Mouse (Mus musculus) MEL-GATA-1-ER (cell line): Measurements from ENCODE around the gene Rccd1.

Experiments
- DNase-seq: peaks from one replicate; pipeline ENCODE4 v3.0.0-alpha.2; 2012; ENCODE audit warnings: low read depth; ENCODE audit errors: extremely low read depth

Gene Rccd1

DNA sequence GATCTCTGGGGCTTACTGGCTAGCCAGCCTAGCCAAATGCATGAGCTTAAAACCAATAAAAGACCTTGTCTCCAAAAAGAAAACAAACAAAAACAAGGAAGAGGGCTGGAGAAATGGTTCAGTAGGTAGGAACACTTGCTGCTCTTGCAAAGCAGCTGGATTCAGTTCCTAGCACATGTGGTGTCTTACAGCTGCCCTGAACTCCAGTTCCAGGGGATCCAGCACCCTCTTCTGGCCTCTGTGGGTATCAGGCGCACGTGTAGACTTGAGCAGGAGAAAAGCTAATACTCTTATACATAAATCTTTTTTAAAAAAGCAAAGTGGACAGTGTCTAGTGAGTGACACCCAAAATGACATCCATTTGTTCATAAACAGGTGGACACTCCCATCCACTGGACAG, 22.7 kb downstream of the Rccd1 start:
- DNase-seq, result no peak

- no peak for DNase-seq
These were observed 24.7 kb downstream of the Rccd1 start for GRCm38 (mm10) chr7:80299568-80299967.

DNA sequence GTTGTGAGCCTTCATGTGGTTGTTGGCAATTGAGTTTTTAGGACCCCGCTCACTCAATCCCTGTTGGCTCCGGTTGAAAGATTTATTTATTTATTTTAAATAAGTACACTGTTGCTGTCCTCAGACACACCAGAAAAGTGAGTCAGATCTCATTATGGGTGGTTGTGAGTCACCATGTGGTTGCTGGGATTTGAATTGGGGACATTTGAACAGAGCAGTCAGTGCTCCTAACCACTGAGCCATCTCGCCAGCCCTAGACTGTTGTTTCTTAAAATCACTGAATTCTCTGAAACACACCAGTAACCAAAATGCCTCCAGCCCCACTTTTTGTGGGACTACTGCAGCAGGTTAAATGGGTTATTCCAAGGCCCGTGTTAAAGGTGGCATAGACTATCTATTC, 25.5 kb downstream of the Rccd1 start:
- no peak for DNase-seq

DNA sequence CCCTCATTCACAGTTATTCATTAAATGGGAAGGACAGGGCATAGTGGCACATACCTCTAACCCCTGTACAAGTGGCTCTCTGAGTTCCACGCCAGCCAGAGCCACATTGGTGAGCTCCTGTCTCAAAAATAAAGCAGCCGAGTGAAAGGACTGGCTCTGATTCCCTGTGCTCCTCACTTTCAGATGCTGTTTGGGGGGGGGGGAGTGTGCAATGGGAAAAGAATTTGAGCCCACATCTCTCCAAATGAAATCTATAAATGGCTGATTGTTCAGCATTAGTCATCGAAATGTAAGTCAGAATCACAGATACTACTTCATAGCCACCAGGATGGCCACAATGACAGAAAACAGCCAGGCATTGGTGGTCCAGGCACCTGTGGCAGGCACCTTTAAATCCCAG, 27.2 kb downstream of the Rccd1 start:
- no peak for DNase-seq

GRCm38 (mm10) chr7:80296462-80296861, 27.8 kb downstream of the Rccd1 start:
- no peak for DNase-seq

GRCm38 (mm10) chr7:80294764-80295648, 29.2 kb downstream of the Rccd1 start:
- DNase-seq, result peak; percentile 41

DNA sequence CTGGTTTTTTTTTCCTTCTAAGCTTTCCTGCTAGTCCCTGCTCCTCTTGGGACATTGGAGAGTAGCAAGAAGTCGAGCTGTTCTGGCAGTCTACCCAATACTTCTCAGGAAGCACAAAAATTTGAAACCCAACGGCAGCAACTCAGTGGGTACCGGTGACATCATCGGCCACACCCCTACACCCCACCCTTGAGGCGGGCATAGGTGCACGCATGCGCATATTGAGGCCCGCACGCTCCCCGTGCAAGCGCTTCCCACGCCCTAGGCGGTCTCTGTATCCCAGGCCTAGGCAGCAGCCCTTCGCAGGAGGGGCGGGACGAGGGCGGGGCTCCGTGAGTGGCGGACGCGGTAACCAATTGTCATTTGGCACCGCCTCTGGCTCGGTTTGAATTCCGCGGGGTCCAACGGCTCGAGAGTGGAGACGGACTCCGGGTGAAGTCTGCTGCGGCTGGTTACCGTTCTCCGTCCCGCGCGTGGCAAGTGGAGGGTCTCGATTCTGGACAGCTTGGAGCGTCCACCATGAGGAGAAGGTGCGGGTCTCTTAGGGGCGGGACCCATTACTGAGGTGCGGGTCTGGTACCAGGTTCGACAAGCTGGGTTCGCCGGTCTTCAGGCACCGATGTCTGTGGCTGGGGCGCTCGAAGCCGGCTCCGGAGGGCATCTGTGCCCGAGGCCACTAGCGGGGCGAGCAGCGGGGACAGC, 30.0 kb downstream of the Rccd1 start, which contains the start of gene Prc1:
Gene Prc1 (plus strand): TSS at position 389 of the 702 bp plus-strand sequence.
- DNase-seq, result peak; percentile 92

DNA sequence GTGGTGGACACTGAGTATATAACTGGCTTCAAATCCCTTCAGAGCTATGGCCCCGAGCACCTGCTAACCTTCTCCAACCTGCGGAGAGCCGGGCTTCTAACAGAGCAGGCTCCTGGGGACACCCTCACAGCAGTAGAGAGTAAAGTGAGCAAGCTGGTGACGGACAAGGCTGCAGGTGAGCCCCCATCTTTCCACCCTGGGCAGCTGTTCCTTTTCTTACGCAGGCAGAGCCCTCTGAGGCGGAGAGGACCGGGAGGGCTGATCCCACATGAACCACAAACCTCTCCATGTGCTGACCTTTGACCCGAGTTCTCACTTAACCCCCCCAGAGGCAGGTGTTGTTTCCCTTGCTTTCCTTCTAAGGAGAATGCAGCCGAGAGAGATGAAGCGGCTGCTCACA, 36.5 kb downstream of the Rccd1 start:
- DNase-seq, result no peak

GRCm38 (mm10) chr7:80285725-80286124, 38.5 kb downstream of the Rccd1 start:
- no peak for DNase-seq

- no peak for DNase-seq
These were observed 39.9 kb downstream of the Rccd1 start for GRCm38 (mm10) chr7:80284391-80284790.

DNA sequence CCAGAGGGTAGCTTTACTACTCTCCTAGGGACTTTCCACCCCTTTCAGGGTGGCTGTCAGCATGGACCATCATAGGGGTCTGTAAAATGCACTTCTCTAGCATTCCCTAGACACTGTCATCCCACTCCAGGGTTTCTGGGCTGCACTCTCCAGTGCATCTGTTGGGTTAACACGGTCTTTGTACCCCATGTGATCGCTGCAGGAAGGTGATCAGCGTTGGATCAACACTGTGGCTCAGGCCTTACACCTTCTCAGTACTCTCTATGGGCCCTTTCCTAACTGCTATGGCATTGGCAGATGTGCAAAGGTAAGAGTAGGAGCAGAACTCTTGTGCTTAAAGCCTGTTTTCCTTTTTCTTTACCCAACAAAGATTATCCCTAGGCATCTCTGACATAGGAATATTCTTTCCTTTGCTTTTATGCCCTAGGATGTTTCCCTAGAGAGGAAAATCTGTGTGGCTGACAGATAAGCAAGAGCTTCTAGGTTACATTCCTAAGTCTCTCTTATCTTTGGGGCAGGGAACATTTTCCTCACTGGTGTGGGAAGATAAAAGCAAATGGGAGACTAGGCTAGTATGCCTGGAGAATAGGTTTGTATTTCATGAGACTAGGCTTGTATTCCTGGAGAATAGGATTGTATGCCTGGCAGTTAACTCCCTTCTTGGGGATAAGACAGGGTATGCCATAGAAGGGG, 40.9 kb downstream of the Rccd1 start:
- no peak for DNase-seq

- DNase-seq, result no peak
These were observed 42.6 kb downstream of the Rccd1 start for GRCm38 (mm10) chr7:80281646-80282045.

- DNase-seq, result no peak
These were observed 43.3 kb downstream of the Rccd1 start for GRCm38 (mm10) chr7:80280998-80281397.

DNA sequence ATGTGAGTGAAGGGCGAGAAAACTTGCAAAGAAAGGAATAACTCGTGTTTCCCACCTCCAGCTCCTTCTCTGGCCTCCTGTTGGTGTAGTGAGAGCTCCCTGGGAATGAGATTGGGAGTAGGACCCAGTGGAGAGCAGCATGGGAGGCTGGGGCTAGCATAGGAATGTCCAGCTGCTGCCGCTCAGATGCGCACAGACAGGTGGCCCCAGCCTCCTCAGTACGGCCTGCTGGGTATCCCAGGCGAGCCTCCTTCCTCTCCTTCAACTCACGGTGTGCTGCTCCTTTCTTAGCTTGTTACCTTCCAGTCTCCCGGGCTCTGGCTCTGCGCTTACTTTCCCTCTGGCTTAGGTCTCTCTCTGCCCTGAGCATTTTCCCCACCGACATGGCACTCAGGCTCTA, 44.2 kb downstream of the Rccd1 start:
- DNase-seq, result no peak

- DNase-seq, result no peak
These were observed 47.9 kb downstream of the Rccd1 start for GRCm38 (mm10) chr7:80276374-80276773.

DNA sequence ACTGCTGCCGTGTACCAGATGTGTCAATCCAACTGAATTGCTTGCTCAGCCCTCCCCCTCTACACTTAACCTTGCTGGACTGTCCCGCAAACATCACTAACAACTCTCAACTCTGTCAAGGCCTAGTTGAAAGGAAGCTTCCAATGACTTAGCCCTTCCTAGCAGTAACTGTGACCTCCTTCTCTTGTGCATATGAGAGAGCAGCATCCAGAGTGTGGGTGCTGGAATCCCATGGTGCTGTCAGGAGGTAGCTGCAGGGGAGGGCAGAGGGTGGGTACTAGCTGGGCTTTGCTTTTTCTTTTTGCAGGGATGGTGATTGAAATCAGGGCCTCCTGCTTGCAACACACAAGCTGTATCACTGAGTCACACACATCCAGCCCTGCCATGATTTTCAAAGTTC, 50.8 kb downstream of the Rccd1 start:
- no peak for DNase-seq

GRCm38 (mm10) chr7:80269751-80270255, 54.5 kb downstream of the Rccd1 start:
- no peak for DNase-seq

GRCm38 (mm10) chr7:80268897-80269750, 55.1 kb downstream of the Rccd1 start, which contains the start of gene Vps33b:
Vps33b (plus strand) TSS chr7:80269649.
- DNase-seq, result peak; percentile 89

GRCm38 (mm10) chr7:80267764-80268163, 56.5 kb downstream of the Rccd1 start:
- DNase-seq, result no peak

DNA sequence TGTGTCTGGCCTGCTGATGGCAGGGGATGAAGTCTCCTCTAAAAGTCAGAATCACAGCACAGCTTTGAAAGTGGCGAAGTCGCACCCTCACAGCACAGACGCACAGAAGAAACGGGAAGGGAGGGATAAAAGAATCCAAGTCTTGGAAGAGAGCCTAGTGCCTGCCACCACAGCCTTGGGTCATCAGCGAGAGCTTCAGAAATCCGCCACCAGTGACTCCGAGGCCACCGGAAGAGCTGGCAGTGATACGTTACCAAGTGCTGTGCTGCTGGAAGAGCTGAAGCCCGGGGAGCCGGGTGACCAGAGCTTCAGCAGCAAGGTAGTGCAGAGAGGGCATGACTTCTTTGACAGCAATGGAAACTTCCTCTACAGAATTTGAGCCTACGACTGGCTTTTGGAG, 59.6 kb downstream of the Rccd1 start:
- DNase-seq, result no peak
